Mouse (Mus musculus) heart, embryonic 11.5 days (tissue): ENCODE measurements at regions not wholly inside any gene's neighbourhood (a gene's known extent, or its start where the extent isn't known, plus 50 kb on each side); places are given as distances from the start of the nearest gene placed in this dataset.

Source experiments
- ATAC-seq: fragments of 200-750 bp; cut with Nextera tagmentation; replicated peaks from 2 replicates; pipeline ENCODE4 v1.8.0; 2017; ENCODE audit warnings: moderate library complexity; ENCODE audit not compliant: insufficient number of reproducible peaks, low FRiP score, low TSS enrichment
- H3K27ac ChIP-seq: fragments of 300-500 bp; sonication (generic); 2 replicates; pipeline ENCODE4 v1.5.1; 2014; ENCODE audit warnings: mild to moderate bottlenecking, low read depth, low read length
- H3K27me3 ChIP-seq: fragments of 300-500 bp; sonication (generic); 2 replicates; pipeline ENCODE4 v1.6.1; 2014; ENCODE audit warnings: mild to moderate bottlenecking, low read length, mixed read lengths; ENCODE audit not compliant: control insufficient read depth, insufficient read depth
- H3K36me3 ChIP-seq: fragments of 300-500 bp; sonication (generic); 2 replicates; pipeline ENCODE4 v1.6.1; 2014; ENCODE audit warnings: mild to moderate bottlenecking, low read length, moderate library complexity, mixed read lengths; ENCODE audit not compliant: control insufficient read depth, insufficient read depth
- H3K4me1 ChIP-seq: fragments of 300-500 bp; sonication (generic); 2 replicates; pipeline ENCODE4 v1.6.1; 2014; ENCODE audit warnings: low read length; ENCODE audit not compliant: control insufficient read depth, insufficient read depth
- H3K4me2 ChIP-seq: fragments of 300-500 bp; sonication (generic); 2 replicates; pipeline ENCODE4 v1.6.1; 2014; ENCODE audit warnings: mild to moderate bottlenecking, moderate library complexity
- H3K4me3 ChIP-seq: fragments of 300-500 bp; sonication (generic); 2 replicates; pipeline ENCODE4 v1.5.1; 2014; ENCODE audit warnings: low read depth, low read length
- H3K9ac ChIP-seq: fragments of 300-500 bp; sonication (generic); 2 replicates; pipeline ENCODE4 v1.6.1; 2014; ENCODE audit warnings: mild to moderate bottlenecking, low read depth, low read length, moderate library complexity
- H3K9me3 ChIP-seq: fragments of 300-500 bp; sonication (generic); replicated peaks from 2 replicates; pipeline ENCODE4 v1.6.1; 2016; ENCODE audit warnings: low read length; ENCODE audit not compliant: control insufficient read depth
- WGBS: fragments of 180-500 bp; shearing (Covaris S2); extraction: QIAGEN DNeasy Blood & Tissue Kit; methylation state at CpG from one replicate; pipeline ENCODE4 v1.1.7; 2014; ENCODE audit not compliant: insufficient replicate concordance; 5-methylcytosine and 5-hydroxymethylcytosine counted together

- Histone ChIP-seq H3K9ac (no peak overlapping the region), H3K27ac (no peak overlapping the region), H3K36me3 (no peaks in the 10 kb centered on the region), H3K9me3 (no peaks in the 10 kb centered on the region), H3K4me1 (no peaks in the 10 kb centered on the region), H3K4me2 (no peak overlapping the region), H3K4me3 (no peak overlapping the region), H3K27me3 (no peaks in the 10 kb centered on the region)
- 70% methylated on average over 10 of the region's 10 CpGs for WGBS
- ATAC-seq: no peak
Observed at GRCm38 (mm10) chr13:59363428-59363827, 221.6 kb downstream of the Agtpbp1 start.

GRCm38 (mm10) chr13:59361323-59361722, 223.7 kb downstream of the Agtpbp1 start:
- no peak for ATAC-seq
- WGBS: 79% methylated on average over 7 of the region's 7 CpGs
- H3K27ac ChIP-seq: no peak overlapping the region

GRCm38 (mm10) chr13:59360026-59360425, 225.0 kb downstream of the Agtpbp1 start:
- Histone ChIP-seq H3K4me2 (no peak overlapping the region), H3K4me3 (no peak overlapping the region), H3K9ac (no peak overlapping the region), H3K4me1 (no peaks in the 10 kb centered on the region), H3K9me3 (no peaks in the 10 kb centered on the region), H3K36me3 (no peaks in the 10 kb centered on the region), H3K27ac (no peak overlapping the region), H3K27me3 (no peaks in the 10 kb centered on the region)
- 71% methylated on average over 3 of the region's 3 CpGs for WGBS
- ATAC-seq: no peak

More at GRCm38 (mm10) chr13:59361323-59361722, 223.7 kb downstream of the Agtpbp1 start:
- Histone ChIP-seq H3K27me3 (no peaks in the 10 kb centered on the region), H3K9ac (no peak overlapping the region), H3K4me3 (no peak overlapping the region), H3K9me3 (no peaks in the 10 kb centered on the region), H3K36me3 (no peaks in the 10 kb centered on the region), H3K4me2 (no peak overlapping the region), H3K4me1 (no peaks in the 10 kb centered on the region)

GRCm38 (mm10) chr13:59358421-59358820, 226.6 kb downstream of the Agtpbp1 start:
- Histone ChIP-seq H3K27ac (no peak overlapping the region), H3K4me2 (no peak overlapping the region), H3K9me3 (no peaks in the 10 kb centered on the region), H3K4me1 (no peaks in the 10 kb centered on the region), H3K27me3 (no peaks in the 10 kb centered on the region), H3K36me3 (no peaks in the 10 kb centered on the region), H3K4me3 (no peak overlapping the region), H3K9ac (no peak overlapping the region)
- ATAC-seq: no peak
- WGBS: 73% methylated on average over 3 of the region's 3 CpGs

GRCm38 (mm10) chr13:59351461-59351860, 233.6 kb downstream of the Agtpbp1 start:
- Histone ChIP-seq H3K4me1 (no peaks in the 10 kb centered on the region), H3K4me2 (no peak overlapping the region), H3K27me3 (no peaks in the 10 kb centered on the region), H3K27ac (no peak overlapping the region), H3K9me3 (no peaks in the 10 kb centered on the region), H3K4me3 (no peak overlapping the region), H3K9ac (no peak overlapping the region), H3K36me3 (no peaks in the 10 kb centered on the region)
- 60% methylated on average over 6 of the region's 6 CpGs for WGBS
- no peak for ATAC-seq

- H3K4me1 ChIP-seq: no peaks in the 10 kb centered on the region
- 79% methylated on average over 7 of the region's 7 CpGs for WGBS
- no peaks in the 10 kb centered on the region for H3K36me3 ChIP-seq
- H3K9me3 ChIP-seq: no peaks in the 10 kb centered on the region
- no peak overlapping the region for H3K9ac ChIP-seq
- no peak overlapping the region for H3K4me2 ChIP-seq
- H3K27me3 ChIP-seq: no peaks in the 10 kb centered on the region
- no peak overlapping the region for H3K27ac ChIP-seq
- no peak overlapping the region for H3K4me3 ChIP-seq
- no peak for ATAC-seq
Observed at GRCm38 (mm10) chr13:59350613-59351150, 234.3 kb downstream of the Agtpbp1 start.

- ATAC-seq: no peak
- no peak overlapping the region for H3K27ac ChIP-seq
- no peaks in the 10 kb centered on the region for H3K4me1 ChIP-seq
- no peak overlapping the region for H3K4me2 ChIP-seq
- H3K9ac ChIP-seq: no peak overlapping the region
- no peaks in the 10 kb centered on the region for H3K36me3 ChIP-seq
- no peak overlapping the region for H3K4me3 ChIP-seq
- H3K27me3 ChIP-seq: no peaks in the 10 kb centered on the region
- no peaks in the 10 kb centered on the region for H3K9me3 ChIP-seq
Observed at GRCm38 (mm10) chr13:59348510-59348909, 236.5 kb downstream of the Agtpbp1 start.

GRCm38 (mm10) chr13:59341871-59342270, 243.2 kb downstream of the Agtpbp1 start:
- Histone ChIP-seq H3K27me3 (no peaks in the 10 kb centered on the region), H3K4me1 (no peaks in the 10 kb centered on the region), H3K9me3 (no peaks in the 10 kb centered on the region), H3K4me3 (no peak overlapping the region), H3K9ac (no peak overlapping the region), H3K4me2 (no peak overlapping the region), H3K36me3 (no peaks in the 10 kb centered on the region), H3K27ac (no peak overlapping the region)
- 79% methylated on average over 13 of the region's 13 CpGs for WGBS
- ATAC-seq: no peak

GRCm38 (mm10) chr13:59338436-59338835, 246.6 kb downstream of the Agtpbp1 start:
- Histone ChIP-seq H3K4me3 (no peak overlapping the region), H3K9ac (no peak overlapping the region), H3K4me2 (no peak overlapping the region), H3K4me1 (no peaks in the 10 kb centered on the region), H3K36me3 (no peaks in the 10 kb centered on the region), H3K27me3 (no peaks in the 10 kb centered on the region), H3K27ac (no peak overlapping the region), H3K9me3 (no peaks in the 10 kb centered on the region)
- no peak for ATAC-seq
- WGBS: 89% methylated on average over 9 of the region's 9 CpGs
